Mouse (Mus musculus): ENCODE measurements around the gene Gm49318. TPM values are rescaled to one million over a fixed set of nuclear protein-coding genes. Genes with fewer than 3 reads are reported as not detected.

Gm49318 gene
- polyA plus RNA-seq, 1 experiment from 2014 or later, result not detected

GRCm38 (mm10) chr9:22030386-22030785 lies 40.7 kb downstream of the Gm49318 start:
- Histone ChIP-seq H3K9ac (replicated peaks) (no peak overlapping the region), H3K4me1 (ENCODE audit: insufficient read depth) (no peaks in the 10 kb centered on the region), H3K36me3 (replicated peaks; ENCODE audit: insufficient read depth, low read length) (no peaks in the 10 kb centered on the region), H3K4me2 (ENCODE audit: low read depth, low read length) (no peak overlapping the region), H3K27me3 (ENCODE audit: insufficient read depth, low read length) (no peaks in the 10 kb centered on the region), H3K27ac (ENCODE audit: low read depth) (no peak overlapping the region), H3K4me3 (ENCODE audit: low read depth, low read length) (no peak overlapping the region), H3K9me3 (ENCODE audit: low read length) (0 out of 2 replicates have a peak, but pooled peaks cover 2% of the 10 kb centered on the region)
- DNase-seq (no peak), ATAC-seq (no peak)
- WGBS (ENCODE audit: insufficient replicate concordance), result 81% methylated on average over 9 of the region's 9 CpGs
- TF ChIP-seq CTCF (IDR thresholded peaks at IDR 0.05; ENCODE audit: low read depth) (no peak), EP300 (IDR thresholded peaks at IDR 0.05; ENCODE audit: low read depth) (no peak)

- Histone ChIP-seq H3K9ac (replicated peaks) (no peak overlapping the region), H3K4me2 (ENCODE audit: low read depth, low read length) (no peak overlapping the region), H3K36me3 (replicated peaks; ENCODE audit: insufficient read depth, low read length) (no peaks in the 10 kb centered on the region), H3K9me3 (ENCODE audit: low read length) (0 out of 2 replicates have a peak, but pooled peaks cover under 1% of the 10 kb centered on the region), H3K4me1 (ENCODE audit: insufficient read depth) (no peaks in the 10 kb centered on the region), H3K27me3 (ENCODE audit: insufficient read depth, low read length) (no peaks in the 10 kb centered on the region), H3K4me3 (ENCODE audit: low read depth, low read length) (no peak overlapping the region), H3K27ac (ENCODE audit: low read depth) (no peak overlapping the region)
- ATAC-seq (no peak), DNase-seq (no peak)
- TF ChIP-seq EP300 (IDR thresholded peaks at IDR 0.05; ENCODE audit: low read depth) (no peak), CTCF (IDR thresholded peaks at IDR 0.05; ENCODE audit: low read depth) (no peak)
- WGBS (ENCODE audit: insufficient replicate concordance), result 48% methylated on average over 7 of the region's 7 CpGs
Measured at GRCm38 (mm10) chr9:22028467-22028866, 42.6 kb downstream of the Gm49318 start.

GRCm38 (mm10) chr9:22024592-22024991 lies 46.5 kb downstream of the Gm49318 start:
- no peak overlapping the region for H3K27ac ChIP-seq (ENCODE audit: low read depth)
- WGBS (ENCODE audit: insufficient replicate concordance), result 51% methylated on average over 8 of the region's 8 CpGs
- H3K4me1 ChIP-seq (ENCODE audit: insufficient read depth), result no peaks in the 10 kb centered on the region
- ATAC-seq, result peak; percentile 87
- no peak overlapping the region for H3K4me2 ChIP-seq (ENCODE audit: low read depth, low read length)
- no peaks in the 10 kb centered on the region for H3K9me3 ChIP-seq (ENCODE audit: low read length)
- H3K4me3 ChIP-seq (ENCODE audit: low read depth, low read length), result no peak overlapping the region
- H3K36me3 ChIP-seq (replicated peaks; ENCODE audit: insufficient read depth, low read length), result no peaks in the 10 kb centered on the region
- H3K27me3 ChIP-seq (ENCODE audit: insufficient read depth, low read length), result no peaks in the 10 kb centered on the region
- no peak overlapping the region for H3K9ac ChIP-seq (replicated peaks)
- TF ChIP-seq EP300 (IDR thresholded peaks at IDR 0.05; ENCODE audit: low read depth) (no peak), CTCF (IDR thresholded peaks at IDR 0.05; ENCODE audit: low read depth) (no peak)
- peak; percentile 54 for DNase-seq

- Histone ChIP-seq H3K27ac (ENCODE audit: low read depth) (no peak overlapping the region), H3K27me3 (ENCODE audit: insufficient read depth, low read length) (no peaks in the 10 kb centered on the region), H3K9ac (replicated peaks) (no peak overlapping the region), H3K4me2 (ENCODE audit: low read depth, low read length) (no peak overlapping the region), H3K36me3 (replicated peaks; ENCODE audit: insufficient read depth, low read length) (peaks cover 18% of the 10 kb centered on the region), H3K9me3 (ENCODE audit: low read length) (no peaks in the 10 kb centered on the region), H3K4me3 (ENCODE audit: low read depth, low read length) (no peak overlapping the region), H3K4me1 (ENCODE audit: insufficient read depth) (no peaks in the 10 kb centered on the region)
- peak; percentile 92 for ATAC-seq
- peak; percentile 52 for DNase-seq
- 57% methylated on average over 7 of the region's 7 CpGs for WGBS (ENCODE audit: insufficient replicate concordance)
- TF ChIP-seq EP300 (IDR thresholded peaks at IDR 0.05; ENCODE audit: low read depth) (no peak), CTCF (IDR thresholded peaks at IDR 0.05; ENCODE audit: low read depth) (no peak)
Measured at GRCm38 (mm10) chr9:22017208-22017825, 53.7 kb downstream of the Gm49318 start.

GRCm38 (mm10) chr9:22016245-22016644 lies 54.8 kb downstream of the Gm49318 start:
- Histone ChIP-seq H3K27me3 (ENCODE audit: insufficient read depth, low read length) (no peaks in the 10 kb centered on the region), H3K36me3 (replicated peaks; ENCODE audit: insufficient read depth, low read length) (peaks cover 27% of the 10 kb centered on the region), H3K4me2 (ENCODE audit: low read depth, low read length) (no peak overlapping the region), H3K9me3 (ENCODE audit: low read length) (no peaks in the 10 kb centered on the region), H3K27ac (ENCODE audit: low read depth) (no peak overlapping the region), H3K4me1 (ENCODE audit: insufficient read depth) (no peaks in the 10 kb centered on the region), H3K4me3 (ENCODE audit: low read depth, low read length) (no peak overlapping the region), H3K9ac (replicated peaks) (no peak overlapping the region)
- DNase-seq (no peak), ATAC-seq (no peak)
- WGBS (ENCODE audit: insufficient replicate concordance), result 68% methylated on average over 10 of the region's 10 CpGs
- TF ChIP-seq CTCF (IDR thresholded peaks at IDR 0.05; ENCODE audit: low read depth), result no peak
- TF ChIP-seq EP300 (IDR thresholded peaks at IDR 0.05; ENCODE audit: low read depth), result no peak

- no peaks in the 10 kb centered on the region for H3K4me1 ChIP-seq (ENCODE audit: insufficient read depth)
- H3K9ac ChIP-seq (replicated peaks), result no peak overlapping the region
- no peaks in the 10 kb centered on the region for H3K9me3 ChIP-seq (ENCODE audit: low read length)
- DNase-seq (no peak), ATAC-seq (no peak)
- TF ChIP-seq EP300 (IDR thresholded peaks at IDR 0.05; ENCODE audit: low read depth) (no peak), CTCF (IDR thresholded peaks at IDR 0.05; ENCODE audit: low read depth) (no peak)
- no peak overlapping the region for H3K4me2 ChIP-seq (ENCODE audit: low read depth, low read length)
- H3K36me3 ChIP-seq (replicated peaks; ENCODE audit: insufficient read depth, low read length), result peaks cover 59% of the 10 kb centered on the region
- no peak overlapping the region for H3K4me3 ChIP-seq (ENCODE audit: low read depth, low read length)
- WGBS (ENCODE audit: insufficient replicate concordance), result 88% methylated on average over 13 of the region's 13 CpGs
- no peaks in the 10 kb centered on the region for H3K27me3 ChIP-seq (ENCODE audit: insufficient read depth, low read length)
- H3K27ac ChIP-seq (ENCODE audit: low read depth), result no peak overlapping the region
Measured at GRCm38 (mm10) chr9:22012731-22013130, 58.3 kb downstream of the Gm49318 start.
